Mouse (Mus musculus) megakaryocyte, embryonic 14.5 days (primary cell): ENCODE measurements at regions not wholly inside any gene's neighbourhood (a gene's known extent, or its start where the extent isn't known, plus 50 kb on each side); places are given as distances from the start of the nearest gene placed in this dataset.

Experiments
- H3K27me3 ChIP-seq: replicated peaks from 2 replicates; pipeline ENCODE3; 2012; ENCODE audit warnings: inconsistent platforms
- H3K36me3 ChIP-seq: replicated peaks from 2 replicates; pipeline ENCODE3; 2012; ENCODE audit warnings: low read length, inconsistent platforms, mixed read lengths
- H3K4me1 ChIP-seq: 2 replicates; pipeline ENCODE4 v1.6.1; 2012; ENCODE audit warnings: inconsistent platforms
- H3K4me3 ChIP-seq: replicated peaks from 2 replicates; pipeline ENCODE3; 2012; ENCODE audit warnings: moderate library complexity, mild to moderate bottlenecking, inconsistent platforms
- H3K9me3 ChIP-seq: 2 replicates; pipeline ENCODE4 v1.6.1; 2012; ENCODE audit warnings: inconsistent platforms
- FLI1 ChIP-seq: IDR thresholded peaks from 2 replicates; pipeline ENCODE4 v1.6.1; 2012; ENCODE audit warnings: low read length, inconsistent platforms, mixed read lengths
- GATA1 ChIP-seq: IDR thresholded peaks from 3 replicates; pipeline ENCODE4 v1.6.1; 2012; ENCODE audit warnings: mixed read lengths, low read length, inconsistent platforms, borderline replicate concordance

- H3K36me3 ChIP-seq: no peaks in the 10 kb centered on the region
- no peaks in the 10 kb centered on the region for H3K27me3 ChIP-seq
- peaks cover 23% of the 10 kb centered on the region for H3K9me3 ChIP-seq
- H3K4me3 ChIP-seq: no peak overlapping the region
- no peaks in the 10 kb centered on the region for H3K4me1 ChIP-seq
- TF ChIP-seq FLI1 (no peak), GATA1 (no peak)
Measured at GRCm38 (mm10) chr7:40052255-40052654, 534.7 kb downstream of the Zfp619 start.

GRCm38 (mm10) chr7:40058836-40059235 lies 541.3 kb downstream of the Zfp619 start:
- Histone ChIP-seq H3K4me3 (no peak overlapping the region), H3K4me1 (no peaks in the 10 kb centered on the region), H3K36me3 (no peaks in the 10 kb centered on the region), H3K27me3 (no peaks in the 10 kb centered on the region), H3K9me3 (peaks cover 10% of the 10 kb centered on the region)
- TF ChIP-seq FLI1 (no peak), GATA1 (no peak)

- TF ChIP-seq FLI1 (no peak), GATA1 (no peak)
- Histone ChIP-seq H3K4me3 (no peak overlapping the region), H3K27me3 (no peaks in the 10 kb centered on the region), H3K4me1 (no peaks in the 10 kb centered on the region), H3K36me3 (no peaks in the 10 kb centered on the region), H3K9me3 (no peaks in the 10 kb centered on the region)
Measured at GRCm38 (mm10) chr7:40064631-40065030, 547.1 kb downstream of the Zfp619 start.

GRCm38 (mm10) chr7:40065526-40065925 lies 548.0 kb downstream of the Zfp619 start:
- H3K36me3 ChIP-seq: no peaks in the 10 kb centered on the region
- TF ChIP-seq GATA1 (no peak), FLI1 (no peak)
- H3K9me3 ChIP-seq: no peaks in the 10 kb centered on the region
- H3K27me3 ChIP-seq: no peaks in the 10 kb centered on the region
- no peak overlapping the region for H3K4me3 ChIP-seq
- no peaks in the 10 kb centered on the region for H3K4me1 ChIP-seq

- Histone ChIP-seq H3K9me3 (no peaks in the 10 kb centered on the region), H3K4me1 (no peaks in the 10 kb centered on the region), H3K36me3 (no peaks in the 10 kb centered on the region), H3K4me3 (no peak overlapping the region), H3K27me3 (no peaks in the 10 kb centered on the region)
- TF ChIP-seq FLI1 (no peak), GATA1 (no peak)
Measured at GRCm38 (mm10) chr7:40067378-40067777, 549.8 kb downstream of the Zfp619 start.

GRCm38 (mm10) chr7:40071313-40071712 lies 553.7 kb downstream of the Zfp619 start:
- no peaks in the 10 kb centered on the region for H3K4me1 ChIP-seq

GRCm38 (mm10) chr7:40072478-40072877 lies 554.9 kb downstream of the Zfp619 start:
- H3K27me3 ChIP-seq: no peaks in the 10 kb centered on the region

More at GRCm38 (mm10) chr7:40071313-40071712, 553.7 kb downstream of the Zfp619 start:
- TF ChIP-seq FLI1 (no peak), GATA1 (no peak)
- no peak overlapping the region for H3K4me3 ChIP-seq
- H3K27me3 ChIP-seq: no peaks in the 10 kb centered on the region
- peaks cover 5% of the 10 kb centered on the region; the same call in 1 of the 2 replicates for H3K9me3 ChIP-seq
- H3K36me3 ChIP-seq: no peaks in the 10 kb centered on the region

GRCm38 (mm10) chr7:40086236-40086635 lies 568.7 kb downstream of the Zfp619 start:
- Histone ChIP-seq H3K4me3 (no peak overlapping the region), H3K9me3 (peaks cover 5% of the 10 kb centered on the region; the same call in 1 of the 2 replicates), H3K4me1 (no peaks in the 10 kb centered on the region), H3K36me3 (no peaks in the 10 kb centered on the region), H3K27me3 (no peaks in the 10 kb centered on the region)
- TF ChIP-seq FLI1 (no peak), GATA1 (no peak)

More at GRCm38 (mm10) chr7:40072478-40072877, 554.9 kb downstream of the Zfp619 start:
- H3K36me3 ChIP-seq: no peaks in the 10 kb centered on the region
- H3K4me1 ChIP-seq: no peaks in the 10 kb centered on the region
- TF ChIP-seq GATA1 (no peak), FLI1 (no peak)
- peaks cover 8% of the 10 kb centered on the region; the same call in 1 of the 2 replicates for H3K9me3 ChIP-seq
- H3K4me3 ChIP-seq: no peak overlapping the region

- TF ChIP-seq FLI1: no peak
- TF ChIP-seq GATA1: no peak
- H3K4me3 ChIP-seq: no peak overlapping the region
- no peaks in the 10 kb centered on the region for H3K4me1 ChIP-seq
- H3K27me3 ChIP-seq: no peaks in the 10 kb centered on the region
- H3K9me3 ChIP-seq: peaks cover 19% of the 10 kb centered on the region
- no peaks in the 10 kb centered on the region for H3K36me3 ChIP-seq
Measured at GRCm38 (mm10) chr7:40097094-40097493, 579.5 kb downstream of the Zfp619 start.

- no peak overlapping the region for H3K4me3 ChIP-seq
- H3K27me3 ChIP-seq: no peaks in the 10 kb centered on the region
- H3K4me1 ChIP-seq: no peaks in the 10 kb centered on the region
- TF ChIP-seq FLI1 (no peak), GATA1 (no peak)
- no peaks in the 10 kb centered on the region for H3K36me3 ChIP-seq
- H3K9me3 ChIP-seq: peaks cover 10% of the 10 kb centered on the region
Measured at GRCm38 (mm10) chr7:40103057-40103945, 585.7 kb downstream of the Zfp619 start.
